28 mouse cellular contexts compared by ENCODE assay signal in the genomic region with DNA sequence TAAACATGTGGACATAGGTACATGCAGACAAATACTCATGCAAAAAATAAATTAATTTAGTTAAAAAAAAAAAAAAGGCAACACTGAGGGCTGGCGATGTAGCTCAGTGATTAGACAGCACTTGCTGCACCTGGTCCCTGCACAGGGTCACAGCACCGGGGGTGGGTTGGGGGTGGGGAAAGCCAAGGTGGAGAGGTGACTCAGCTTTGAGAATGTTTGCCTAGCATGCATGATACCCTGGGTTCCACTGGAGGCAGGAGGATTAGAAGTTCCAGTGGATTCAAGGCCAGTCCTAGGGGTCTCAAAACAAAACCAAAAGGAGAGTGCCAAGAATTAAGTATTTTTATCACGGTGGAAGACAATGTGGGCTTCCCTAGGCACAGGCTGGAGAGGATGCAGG.
"Had no signal": no experiment of that assay in that cellular context is flagged by ENCODE, and none has a peak within 500 bp of the region (broad histone marks: within the 10 kb centered on the region; RNA-seq: fewer than 3 reads in every experiment).

No protein-coding gene starts in this region.

- H3K27me3 ChIP-seq: heart, embryonic 12.5 days; hindbrain, embryonic 12.5 days; intestine, embryonic 15.5 days; limb, embryonic 12.5 days; liver, embryonic 13.5 days; liver, embryonic 15.5 days had no signal

- H3K9ac ChIP-seq: heart, embryonic 12.5 days; hindbrain, embryonic 12.5 days; hindbrain, embryonic 14.5 days; intestine, embryonic 15.5 days; limb, embryonic 12.5 days; liver, embryonic 13.5 days; liver, embryonic 15.5 days had no signal

- DNase-seq: gastrocnemius, adult 2 months; gastrocnemius, postnatal 10 days; gastrocnemius, postnatal 25 days; heart, adult 18-20 months; heart, postnatal 10 days; heart, postnatal 4 days; kidney, adult 18-20 months; kidney, adult 8-10 months; kidney, postnatal 10 days; kidney, postnatal 25 days; kidney, postnatal 4 days; liver; liver, embryonic 13.5 days had no signal

- ATAC-seq: hindbrain, embryonic 16.5 days; inflammation-experienced regulatory T-cells, adult 6 months; intestine, embryonic 15.5 days; intestine, postnatal 0 days had no signal

- H3K4me3 ChIP-seq: gastrocnemius, adult 2 months; heart, embryonic 10.5 days; heart, embryonic 12.5 days; hindbrain, embryonic 10.5 days; hindbrain, embryonic 12.5 days; intestine, embryonic 15.5 days; layer of hippocampus, adult 2 months; left cerebral cortex, adult 2 months; limb, embryonic 10.5 days; limb, embryonic 12.5 days; liver, embryonic 13.5 days; liver, embryonic 15.5 days had no signal

- H3K9me3 ChIP-seq: heart, embryonic 10.5 days; heart, embryonic 12.5 days; hindbrain, embryonic 10.5 days; hindbrain, embryonic 12.5 days; intestine, embryonic 15.5 days; limb, embryonic 10.5 days; limb, embryonic 12.5 days; liver, embryonic 13.5 days; liver, embryonic 15.5 days had no signal

- H3K4me2 ChIP-seq: heart, embryonic 12.5 days; hindbrain, embryonic 12.5 days; hindbrain, embryonic 14.5 days; intestine, embryonic 15.5 days; limb, embryonic 12.5 days; liver, embryonic 11.5 days; liver, embryonic 13.5 days; liver, embryonic 15.5 days had no signal

- H3K27ac ChIP-seq: gastrocnemius, adult 2 months; heart, embryonic 10.5 days; hindbrain, embryonic 10.5 days; hindbrain, embryonic 12.5 days; hindbrain, embryonic 14.5 days; intestine, embryonic 15.5 days; layer of hippocampus, adult 2 months; left cerebral cortex, adult 2 months; limb, embryonic 10.5 days; limb, embryonic 12.5 days; liver, embryonic 13.5 days; liver, embryonic 15.5 days had no signal

- H3K4me1 ChIP-seq: heart, embryonic 10.5 days; heart, embryonic 12.5 days; hindbrain, embryonic 12.5 days; intestine, embryonic 15.5 days; limb, embryonic 12.5 days; liver, embryonic 15.5 days had no signal

- H3K36me3 ChIP-seq: heart, embryonic 10.5 days; heart, embryonic 12.5 days; hindbrain, embryonic 10.5 days; hindbrain, embryonic 12.5 days; intestine, embryonic 15.5 days; limb, embryonic 10.5 days; limb, embryonic 12.5 days; liver, embryonic 13.5 days; liver, embryonic 15.5 days had no signal
